Mouse (Mus musculus) intestine, embryonic 16.5 days (tissue): Measurements from ENCODE around the gene Ston1. TPM values are rescaled to one million over a fixed set of nuclear protein-coding genes. Genes with fewer than 3 reads are reported as not detected.

Experiments used
- ATAC-seq: fragments of 200-750 bp; cut with Nextera tagmentation; 2 replicates; pipeline ENCODE4 v1.8.0; 2017; ENCODE audit warnings: moderate TSS enrichment, moderate library complexity
- H3K27ac ChIP-seq: fragments of 300-500 bp; sonication (generic); 2 replicates; pipeline ENCODE4 v1.5.1; 2014; ENCODE audit warnings: mild to moderate bottlenecking, low read length
- H3K27me3 ChIP-seq: fragments of 300-500 bp; sonication (generic); replicated peaks from 2 replicates; pipeline ENCODE4 v1.6.1; 2014; ENCODE audit warnings: low read length, control low read depth, mixed read lengths; ENCODE audit not compliant: control insufficient read depth, insufficient read depth
- H3K36me3 ChIP-seq: fragments of 300-500 bp; sonication (generic); 2 replicates; pipeline ENCODE4 v1.6.1; 2014; ENCODE audit warnings: low read length, control low read depth; ENCODE audit not compliant: control insufficient read depth, insufficient read depth
- H3K4me1 ChIP-seq: fragments of 300-500 bp; sonication (generic); 2 replicates; pipeline ENCODE4 v1.6.1; 2014; ENCODE audit warnings: low read length, control low read depth, mixed read lengths; ENCODE audit not compliant: control insufficient read depth, insufficient read depth
- H3K4me2 ChIP-seq: fragments of 300-500 bp; sonication (generic); 2 replicates; pipeline ENCODE4 v1.6.1; 2014; ENCODE audit warnings: low read depth, low read length, control low read depth
- H3K4me3 ChIP-seq: fragments of 300-500 bp; sonication (generic); 2 replicates; pipeline ENCODE4 v1.5.1; 2014; ENCODE audit warnings: mild to moderate bottlenecking, low read length
- H3K9ac ChIP-seq: fragments of 300-500 bp; sonication (generic); 2 replicates; pipeline ENCODE4 v1.6.1; 2014; ENCODE audit warnings: low read depth, low read length
- H3K9me3 ChIP-seq: fragments of 300-500 bp; sonication (generic); 2 replicates; pipeline ENCODE4 v1.6.1; 2016; ENCODE audit warnings: low read length, control low read depth; ENCODE audit not compliant: control insufficient read depth
- WGBS: fragments of 180-500 bp; shearing (Covaris S2); extraction: QIAGEN DNeasy Blood & Tissue Kit; methylation state at CpG from one replicate; pipeline ENCODE4 v1.1.7; 2014; 5-methylcytosine and 5-hydroxymethylcytosine counted together
- polyA plus RNA-seq: library from polyadenylated mRNA; unstranded; fragments of >200 nt; fragmentation: Nextera tagmentation; extraction: Ambion mirVana; gene quantifications from 2 replicates; pipeline ENCODE4 v1.2.1, GENCODE M21; 2015

Ston1 gene
- polyA plus RNA-seq, 1 experiment from 2014 or later, result 4.3 TPM

- ATAC-seq, result no peak
- Histone ChIP-seq H3K4me1 (no peaks in the 10 kb centered on the region), H3K4me3 (no peak overlapping the region), H3K27ac (no peak overlapping the region), H3K4me2 (no peak overlapping the region), H3K9me3 (no peaks in the 10 kb centered on the region), H3K9ac (no peak overlapping the region), H3K27me3 (no peaks in the 10 kb centered on the region), H3K36me3 (peaks cover 4% of the 10 kb centered on the region; the same call in 1 of the 2 replicates)
- WGBS, result 87% methylated on average over 8 of the region's 8 CpGs
These were observed 44.4 kb downstream of the Ston1 start for GRCm38 (mm10) chr17:88641836-88642235.

DNA sequence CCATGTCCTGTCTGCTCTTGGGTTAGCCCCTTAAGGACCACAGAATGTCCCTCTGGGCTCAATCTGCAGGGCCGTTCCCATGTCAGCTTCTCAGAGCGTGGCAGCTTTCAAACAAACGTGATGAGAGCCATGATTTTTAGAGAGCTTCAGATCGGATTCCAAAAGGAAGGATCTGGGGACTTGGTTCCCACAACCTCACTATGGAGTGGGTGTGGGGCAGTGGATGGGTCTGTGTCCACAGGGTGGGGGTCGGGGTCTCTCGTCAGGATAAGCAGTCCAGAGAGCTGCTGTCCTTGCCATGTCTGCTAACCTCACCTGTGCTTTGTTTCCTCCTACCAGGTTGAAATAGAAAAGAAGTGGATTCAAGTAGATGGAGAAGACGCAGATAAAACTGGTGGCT, 47.4 kb downstream of the Ston1 start:
- no peaks in the 10 kb centered on the region for H3K27me3 ChIP-seq
- peaks cover 8% of the 10 kb centered on the region for H3K36me3 ChIP-seq
- H3K9me3 ChIP-seq, result no peaks in the 10 kb centered on the region
- no peak overlapping the region for H3K4me2 ChIP-seq
- H3K4me3 ChIP-seq, result no peak overlapping the region
- ATAC-seq, result no peak
- H3K9ac ChIP-seq, result no peak overlapping the region
- H3K4me1 ChIP-seq, result no peaks in the 10 kb centered on the region
- H3K27ac ChIP-seq, result no peak overlapping the region
- WGBS, result 81% methylated on average over 7 of the region's 7 CpGs

- Histone ChIP-seq H3K27me3 (no peaks in the 10 kb centered on the region), H3K27ac (no peak overlapping the region), H3K36me3 (peaks cover 8% of the 10 kb centered on the region), H3K4me2 (no peak overlapping the region), H3K9ac (no peak overlapping the region), H3K4me1 (no peaks in the 10 kb centered on the region), H3K4me3 (no peak overlapping the region), H3K9me3 (no peaks in the 10 kb centered on the region)
- ATAC-seq, result no peak
- 90% methylated on average over 11 of the region's 11 CpGs for WGBS
These were observed 47.8 kb downstream of the Ston1 start for GRCm38 (mm10) chr17:88645299-88645698.

DNA sequence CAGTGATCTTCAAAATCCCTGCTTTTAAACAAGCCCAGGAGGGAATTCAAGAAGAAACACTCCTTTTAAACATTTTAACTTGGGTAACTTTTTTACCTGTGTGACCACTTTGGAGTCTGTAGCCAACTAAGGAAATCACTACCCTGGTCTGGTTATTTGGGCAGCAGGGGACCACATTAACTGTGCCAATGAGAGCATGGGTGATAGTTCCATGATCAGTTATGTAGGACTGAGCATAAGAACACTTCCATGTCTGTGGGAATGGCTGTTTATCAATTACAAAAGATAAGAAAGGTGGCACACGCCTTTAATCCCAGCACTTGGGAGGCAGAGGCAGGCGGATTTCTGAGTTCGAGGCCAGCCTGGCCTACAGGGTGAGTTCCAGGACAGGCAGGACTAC, 49.7 kb downstream of the Ston1 start:
- H3K9ac ChIP-seq, result no peak overlapping the region
- 94% methylated on average over 3 of the region's 3 CpGs for WGBS
- H3K27me3 ChIP-seq, result no peaks in the 10 kb centered on the region
- no peak overlapping the region for H3K27ac ChIP-seq
- no peaks in the 10 kb centered on the region for H3K9me3 ChIP-seq
- ATAC-seq, result no peak
- H3K4me1 ChIP-seq, result no peaks in the 10 kb centered on the region
- H3K4me2 ChIP-seq, result no peak overlapping the region
- H3K4me3 ChIP-seq, result no peak overlapping the region
- peaks cover 8% of the 10 kb centered on the region for H3K36me3 ChIP-seq

- no peak overlapping the region for H3K27ac ChIP-seq
- no peaks in the 10 kb centered on the region for H3K4me1 ChIP-seq
- ATAC-seq, result no peak
- H3K27me3 ChIP-seq, result no peaks in the 10 kb centered on the region
- peaks cover 4% of the 10 kb centered on the region for H3K36me3 ChIP-seq
- no peak overlapping the region for H3K9ac ChIP-seq
- 6% methylated on average over 9 of the region's 9 CpGs for WGBS
- no peak overlapping the region for H3K4me2 ChIP-seq
- no peaks in the 10 kb centered on the region for H3K9me3 ChIP-seq
- no peak overlapping the region for H3K4me3 ChIP-seq
These were observed 54.5 kb downstream of the Ston1 start for GRCm38 (mm10) chr17:88652010-88652409.

GRCm38 (mm10) chr17:88652702-88653374, 55.4 kb downstream of the Ston1 start:
- no peaks in the 10 kb centered on the region for H3K27me3 ChIP-seq
- no peaks in the 10 kb centered on the region for H3K4me1 ChIP-seq
- H3K4me2 ChIP-seq, result no peak overlapping the region
- ATAC-seq, result peak; percentile 59
- no peak overlapping the region for H3K4me3 ChIP-seq
- WGBS, result 21% methylated on average over 21 of the region's 21 CpGs
- H3K27ac ChIP-seq, result no peak overlapping the region
- H3K9me3 ChIP-seq, result no peaks in the 10 kb centered on the region
- peaks cover 4% of the 10 kb centered on the region for H3K36me3 ChIP-seq
- no peak overlapping the region for H3K9ac ChIP-seq

DNA sequence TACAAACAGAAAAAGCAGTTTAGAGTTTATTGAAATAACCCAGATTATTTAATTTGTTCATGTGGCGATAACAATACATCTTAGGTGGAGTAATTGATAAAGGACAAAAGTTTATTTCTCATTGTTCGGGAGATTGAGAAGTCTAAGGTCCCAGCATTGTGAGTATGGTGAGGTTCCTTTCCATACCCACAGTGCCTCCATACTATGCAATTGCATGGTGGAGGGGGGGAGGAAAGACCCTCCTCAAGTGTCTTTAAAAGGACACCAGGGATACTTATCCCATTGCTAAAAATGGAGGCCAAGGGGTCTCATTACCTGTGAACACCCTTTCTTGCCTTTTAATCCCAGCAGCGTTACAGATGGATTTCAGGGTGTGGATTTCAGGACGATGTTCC, 55.9 kb downstream of the Ston1 start:
- Histone ChIP-seq H3K4me3 (no peak overlapping the region), H3K36me3 (peaks cover 2% of the 10 kb centered on the region), H3K9me3 (no peaks in the 10 kb centered on the region), H3K27ac (no peak overlapping the region), H3K9ac (no peak overlapping the region), H3K4me1 (no peaks in the 10 kb centered on the region), H3K4me2 (no peak overlapping the region), H3K27me3 (no peaks in the 10 kb centered on the region)
- ATAC-seq, result no peak
- WGBS, result 81% methylated on average over 4 of the region's 4 CpGs

DNA sequence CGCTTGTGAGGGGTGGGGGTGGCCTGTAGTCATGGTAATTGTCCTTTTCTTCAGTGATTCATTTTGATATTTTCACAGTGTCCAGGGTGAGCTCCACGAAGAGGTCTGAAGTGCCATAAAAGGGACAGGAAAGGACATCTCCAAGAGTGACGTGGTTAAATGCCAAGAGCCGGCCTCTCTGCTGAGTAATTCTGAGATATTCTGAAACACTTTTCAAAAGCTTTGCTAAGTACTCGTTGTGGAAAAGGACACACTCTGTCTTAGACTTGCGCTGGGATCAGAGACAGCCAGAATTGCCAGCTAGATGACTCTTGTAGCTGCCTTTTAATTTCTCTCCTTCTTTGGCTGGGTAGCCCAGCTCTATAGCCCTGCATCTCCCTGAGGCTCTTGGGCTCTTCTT, 61.0 kb downstream of the Ston1 start:
- whole genome bisulfite sequencing, result 81% methylated on average over 6 of the region's 6 CpGs
- ATAC-seq, result no peak

GRCm38 (mm10) chr17:88666076-88666475, 68.6 kb downstream of the Ston1 start:
- no peak overlapping the region for H3K4me3 ChIP-seq
- H3K9ac ChIP-seq, result no peak overlapping the region
- no peak for ATAC-seq
- no peaks in the 10 kb centered on the region for H3K9me3 ChIP-seq
- H3K27ac ChIP-seq, result no peak overlapping the region
- no peak overlapping the region for H3K4me2 ChIP-seq
- WGBS, result 71% methylated on average over 2 of the region's 2 CpGs
- no peaks in the 10 kb centered on the region for H3K4me1 ChIP-seq
- no peaks in the 10 kb centered on the region for H3K36me3 ChIP-seq
- H3K27me3 ChIP-seq, result no peaks in the 10 kb centered on the region

More for the DNA sequence above, 61.0 kb downstream of the Ston1 start:
- Histone ChIP-seq H3K4me3 (no peak overlapping the region), H3K9me3 (no peaks in the 10 kb centered on the region), H3K4me2 (no peak overlapping the region), H3K27ac (no peak overlapping the region), H3K36me3 (no peaks in the 10 kb centered on the region), H3K4me1 (no peaks in the 10 kb centered on the region), H3K27me3 (no peaks in the 10 kb centered on the region), H3K9ac (no peak overlapping the region)

DNA sequence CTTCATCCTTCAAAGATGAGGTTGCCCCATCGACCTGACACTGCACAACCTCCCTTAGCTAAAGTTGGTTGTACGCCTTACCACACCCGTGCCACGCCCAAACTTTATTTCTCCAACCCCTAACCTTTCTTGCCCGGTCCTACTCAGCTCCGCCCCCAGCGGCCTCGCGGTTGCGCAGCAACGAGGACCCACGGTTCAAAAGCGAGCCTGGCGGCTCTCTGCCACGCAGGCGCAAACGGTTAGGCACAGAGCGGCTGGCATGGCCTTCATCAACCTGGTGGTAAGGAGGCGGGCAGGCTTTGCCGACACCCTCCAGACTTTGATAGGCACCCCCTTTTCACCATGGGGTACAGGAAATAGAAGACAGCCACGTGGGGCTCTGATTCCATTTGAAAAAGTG, 71.0 kb downstream of the Ston1 start, which contains the start of gene Gtf2a1l:
Gene Gtf2a1l (plus strand): TSS at position 209 of the 400 bp plus-strand sequence.
- ATAC-seq, result peak; percentile 75
- no peaks in the 10 kb centered on the region for H3K27me3 ChIP-seq
- no peaks in the 10 kb centered on the region for H3K9me3 ChIP-seq
- no peak within 1 kb of the TSS for H3K27ac ChIP-seq
- H3K4me1 ChIP-seq, result no peaks in the 10 kb centered on the region
- 0 out of 2 replicates have a peak within 1 kb of the TSS, but pooled peaks have one; percentile 14 for H3K9ac ChIP-seq
- WGBS, result 24% methylated on average over 21 of the region's 21 CpGs
- peak within 1 kb of the TSS; percentile 51 for H3K4me2 ChIP-seq
- peak within 1 kb of the TSS; percentile 19; the same call in 1 of the 2 replicates for H3K4me3 ChIP-seq
- H3K36me3 ChIP-seq, result no peaks in the 10 kb centered on the region
